Mouse (Mus musculus): Measurements from ENCODE around the gene Hpse.

GRCm38 (mm10) chr5:100638483-100638882 lies 81.0 kb downstream of the Hpse start:
- TF ChIP-seq POLR2A (IDR thresholded peaks at IDR 0.05; ENCODE audit: extremely low read depth, insufficient read depth, low read length) (no peak), CTCF (IDR thresholded peaks at IDR 0.05; ENCODE audit: extremely low read depth, insufficient read depth, low read length) (no peak)

Data from cortical plate, adult 2 months (tissue).